Mouse (Mus musculus): ENCODE results near the gene Smc5.

DNA sequence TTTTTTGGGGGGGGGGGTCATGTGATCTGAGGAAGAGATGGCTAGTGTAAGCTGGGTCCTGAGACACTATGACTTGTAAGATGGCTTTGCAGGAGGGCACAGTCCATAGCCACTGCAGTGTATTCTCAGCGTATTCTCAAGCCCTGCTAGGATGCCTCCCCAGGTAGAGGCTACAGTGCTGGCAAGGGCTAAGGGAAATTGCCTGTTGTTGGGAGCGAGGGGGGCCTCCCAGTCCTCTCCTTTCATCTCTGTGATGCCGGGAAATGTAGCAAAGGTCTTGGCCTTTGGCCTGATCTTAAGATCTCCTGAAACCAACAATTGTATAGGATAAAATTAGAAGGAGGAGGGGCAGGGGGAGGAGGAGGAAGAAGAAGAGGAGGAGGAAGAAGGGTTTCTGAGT is 110.3 kb downstream of the Smc5 start:
- TF ChIP-seq GATA1 (IDR thresholded peaks at IDR 0.05; ENCODE audit: low read length) (no peak), TAL1 (IDR thresholded peaks at IDR 0.05; ENCODE audit: low read length) (no peak)

Data from erythroblast, embryonic 14.5 days (primary cell).